Mouse (Mus musculus) CD4-positive, CD25-positive, alpha-beta regulatory T cell, adult 2 months (primary cell): ENCODE measurements around the gene Ntn1.

Experiments used
- DNase-seq: peaks from one replicate; pipeline ENCODE4 v3.0.0-alpha.2; 2012; ENCODE audit warnings: low read depth, low spot score

The Ntn1 gene

DNA sequence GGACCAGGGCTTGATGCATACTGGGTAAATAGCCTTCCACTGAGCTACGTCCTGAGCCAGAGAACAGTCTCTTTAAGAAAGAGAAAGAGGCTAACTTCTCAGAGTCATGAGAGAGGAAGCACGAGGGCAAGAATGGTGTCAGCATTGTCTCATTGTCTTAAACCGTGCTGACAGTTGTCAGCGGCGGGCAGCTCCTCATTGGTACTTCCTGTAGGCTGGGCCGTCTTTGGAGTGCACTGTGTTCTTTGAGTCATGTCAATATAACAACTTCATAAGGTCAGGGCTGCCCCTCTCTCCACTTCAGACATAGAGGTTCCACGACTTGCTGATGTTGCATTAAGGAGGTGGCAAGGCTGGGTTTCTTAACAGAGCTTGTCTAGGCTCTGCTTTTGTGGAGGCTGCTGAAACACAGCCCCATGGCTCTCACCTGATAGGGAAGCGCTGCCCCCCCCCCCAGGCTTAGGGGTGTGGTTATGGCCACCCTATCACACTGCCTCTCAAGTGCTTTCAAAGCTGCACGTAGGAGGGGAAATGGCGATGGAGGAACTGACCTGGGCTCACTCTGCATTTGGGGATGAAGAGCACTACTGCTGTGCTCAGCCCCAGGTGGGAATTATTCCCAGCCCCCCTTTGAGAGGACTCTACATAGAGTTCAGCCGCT is 6.8 kb upstream of the Ntn1 start:
- DNase-seq = peak; percentile 50

DNA sequence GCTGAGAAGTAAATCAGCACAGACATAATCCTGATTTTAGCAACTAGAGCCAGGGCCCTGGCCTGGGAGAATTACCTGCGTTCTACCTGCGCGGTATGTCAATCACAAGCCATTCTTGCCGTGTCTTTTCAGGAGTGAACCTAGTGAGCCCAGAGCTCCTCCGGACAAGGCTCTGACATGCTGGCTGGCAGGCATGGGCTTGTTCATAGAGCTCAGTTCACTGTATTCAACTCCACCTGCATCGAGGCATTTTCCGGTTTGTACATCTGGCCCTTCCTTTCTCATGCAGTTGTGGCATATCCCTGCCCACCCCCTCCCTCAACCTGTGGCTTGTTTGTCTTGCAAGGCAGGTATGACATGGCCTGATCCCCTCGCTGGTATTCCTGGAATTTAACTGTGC is 5.0 kb upstream of the Ntn1 start:
- no peak for DNase-seq

DNA sequence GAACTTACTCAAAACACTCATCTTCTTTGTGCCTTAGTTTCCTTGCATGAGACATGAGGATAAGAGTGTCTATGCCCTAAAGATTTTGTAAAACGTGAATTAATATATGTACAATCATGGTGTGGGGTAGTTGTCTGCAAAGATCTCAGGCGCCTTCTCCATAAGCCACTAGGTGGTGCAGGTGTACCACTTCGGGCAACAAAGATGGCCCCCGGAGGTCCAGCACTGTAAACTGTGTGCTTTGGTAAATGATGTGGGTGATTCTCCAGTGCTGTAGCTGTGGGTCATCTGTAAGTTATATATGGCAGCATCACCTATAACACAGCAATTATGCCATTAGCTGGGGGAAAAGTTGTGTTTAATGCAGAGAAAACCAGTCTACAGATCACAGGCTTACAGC is 3.6 kb upstream of the Ntn1 start:
- peak; percentile 72 for DNase-seq

DNA sequence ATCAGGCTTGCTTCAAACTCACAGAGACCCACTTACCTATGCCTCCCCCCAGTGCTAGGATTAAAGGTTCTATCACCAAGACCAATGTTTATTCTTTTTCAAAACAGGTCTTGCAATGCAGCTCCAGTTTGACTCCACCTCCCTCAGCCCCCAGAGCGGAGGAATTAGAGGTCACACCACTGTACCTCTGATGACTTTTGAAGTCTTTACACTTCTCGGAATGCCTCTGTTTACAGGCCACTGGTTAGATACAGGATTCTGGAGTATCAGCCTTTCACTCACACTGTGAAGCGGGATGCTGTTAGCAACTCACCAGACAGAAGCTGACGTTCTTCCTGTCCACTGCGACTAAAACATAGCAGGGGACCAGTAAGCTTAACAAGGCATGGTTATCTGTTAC is 805 bp upstream of the Ntn1 start:
- DNase-seq = no peak

DNA sequence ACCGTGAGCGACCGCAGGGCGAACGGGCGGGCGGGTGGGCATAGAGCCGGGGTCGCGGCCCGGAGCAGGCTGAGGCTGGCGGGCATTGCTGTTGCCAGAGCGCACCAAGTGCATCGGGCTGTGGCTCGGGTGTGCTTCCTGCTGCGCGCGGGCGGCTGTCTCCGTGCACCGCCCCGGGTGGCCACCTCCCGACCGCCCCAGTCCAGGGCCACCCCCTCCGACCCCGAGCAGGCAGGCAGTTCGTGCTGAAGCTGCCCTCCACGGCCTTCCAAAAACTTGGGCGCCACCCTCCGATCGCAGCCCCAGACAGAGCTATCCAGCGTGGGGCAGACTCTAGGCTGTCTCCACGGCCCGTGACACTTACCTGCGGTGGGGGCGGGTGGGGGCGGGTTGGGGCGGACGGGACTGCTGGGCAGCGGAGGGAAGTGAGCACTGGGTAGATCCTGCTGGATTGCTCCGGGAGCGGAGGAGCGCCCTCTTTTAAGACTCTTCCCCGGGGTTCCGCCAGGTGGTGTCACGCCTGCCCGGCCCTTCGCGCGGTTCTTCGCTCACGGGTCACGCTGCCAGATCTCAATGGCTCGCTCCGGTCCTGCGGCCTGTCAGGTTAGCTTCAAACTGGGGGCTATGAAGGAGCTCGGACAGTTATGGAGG is 477 bp downstream of the Ntn1 start:
- peak; percentile 42 for DNase-seq

DNA sequence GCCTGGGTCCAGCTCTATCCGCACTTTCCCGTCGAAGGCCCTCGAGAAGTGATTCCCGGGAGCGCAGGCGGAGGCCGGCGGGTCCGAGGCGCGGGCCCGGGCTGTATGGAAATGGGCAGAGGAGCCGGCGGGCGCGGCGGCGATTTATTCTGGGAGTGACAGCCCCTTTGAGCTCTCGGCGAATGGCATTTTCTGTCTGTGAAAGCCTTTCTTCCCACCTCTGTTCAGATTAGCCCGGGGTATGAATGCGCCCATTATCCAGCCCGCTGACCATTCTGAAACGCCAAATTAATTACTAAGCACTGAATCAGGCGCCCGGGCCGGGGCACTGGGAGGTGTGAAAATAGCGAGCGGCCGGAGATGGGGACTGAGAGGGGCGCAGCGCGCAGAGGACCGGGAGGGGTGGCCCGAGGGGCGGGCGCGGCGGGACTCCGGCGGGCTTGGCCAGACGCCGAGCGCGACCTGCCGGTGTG is 1.0 kb downstream of the Ntn1 start:
- DNase-seq = no peak

DNA sequence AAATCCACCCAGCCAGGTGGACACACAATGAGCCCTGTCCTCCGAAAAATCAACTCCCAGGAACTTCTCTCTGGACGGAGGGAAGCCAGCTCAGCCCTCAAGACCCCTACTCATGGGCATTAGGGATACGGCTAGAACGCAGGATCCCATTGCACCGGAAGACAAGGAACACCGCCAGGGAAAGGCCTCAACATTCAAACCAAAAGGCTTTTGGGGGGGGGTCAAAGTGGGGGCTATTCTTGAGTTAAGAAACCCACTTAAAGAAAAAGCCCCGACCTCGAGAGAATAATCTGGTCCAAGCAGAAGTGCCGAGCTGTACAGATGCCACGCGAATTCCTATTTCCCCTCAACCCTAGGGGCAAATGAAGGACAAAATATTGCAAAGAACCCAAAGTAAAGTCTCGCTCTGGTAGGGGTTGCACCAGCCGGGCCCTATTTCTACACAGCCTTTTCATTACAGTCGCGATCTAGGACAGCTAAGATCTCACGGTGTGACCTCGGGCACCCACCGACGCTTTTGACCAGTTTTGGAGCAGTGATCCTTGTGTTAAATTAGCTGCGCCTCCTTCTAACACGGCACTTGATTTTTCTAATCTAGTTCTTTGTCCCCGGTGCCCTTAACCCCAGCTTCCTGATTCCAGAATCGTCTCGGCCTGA is 1.6 kb downstream of the Ntn1 start:
- no peak for DNase-seq

DNA sequence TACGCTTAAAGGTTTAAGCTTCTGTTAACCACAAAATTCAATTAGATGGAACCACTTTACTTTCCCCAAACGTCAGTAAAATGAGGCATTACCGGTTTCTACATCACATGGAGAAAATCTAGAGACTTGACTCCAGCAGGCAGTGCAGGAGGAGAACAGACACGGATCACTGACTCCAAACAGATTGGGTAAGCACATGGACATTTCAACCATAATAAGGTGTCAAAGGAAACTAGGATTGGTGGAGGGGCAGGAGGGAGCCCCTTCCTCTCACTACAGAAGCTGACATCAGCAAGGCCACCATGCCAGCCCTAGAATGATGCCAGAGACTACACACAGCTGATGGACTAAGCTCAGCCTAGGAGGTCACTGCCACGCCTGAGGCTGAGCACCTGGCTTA is 5.1 kb downstream of the Ntn1 start:
- no peak for DNase-seq

DNA sequence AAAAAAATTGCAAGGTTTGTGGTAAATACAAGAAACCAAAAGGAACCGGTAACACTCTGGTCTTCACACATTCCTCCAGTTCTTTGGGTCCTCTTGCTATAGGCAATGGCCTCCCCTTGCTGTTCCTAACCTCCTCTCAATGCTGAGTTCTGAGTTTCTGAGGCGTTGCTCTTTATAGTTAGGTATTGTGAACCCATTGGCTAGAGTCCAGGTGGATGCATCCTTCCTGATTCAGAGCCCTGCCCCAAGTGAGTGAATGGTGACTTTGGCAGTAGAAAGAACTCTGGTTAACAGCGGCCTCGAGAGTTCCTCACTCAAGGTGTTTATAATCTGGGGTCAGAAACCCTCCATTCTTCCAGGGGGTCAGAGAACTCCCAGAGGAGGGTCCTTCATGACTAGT is 5.9 kb downstream of the Ntn1 start:
- DNase-seq = no peak

DNA sequence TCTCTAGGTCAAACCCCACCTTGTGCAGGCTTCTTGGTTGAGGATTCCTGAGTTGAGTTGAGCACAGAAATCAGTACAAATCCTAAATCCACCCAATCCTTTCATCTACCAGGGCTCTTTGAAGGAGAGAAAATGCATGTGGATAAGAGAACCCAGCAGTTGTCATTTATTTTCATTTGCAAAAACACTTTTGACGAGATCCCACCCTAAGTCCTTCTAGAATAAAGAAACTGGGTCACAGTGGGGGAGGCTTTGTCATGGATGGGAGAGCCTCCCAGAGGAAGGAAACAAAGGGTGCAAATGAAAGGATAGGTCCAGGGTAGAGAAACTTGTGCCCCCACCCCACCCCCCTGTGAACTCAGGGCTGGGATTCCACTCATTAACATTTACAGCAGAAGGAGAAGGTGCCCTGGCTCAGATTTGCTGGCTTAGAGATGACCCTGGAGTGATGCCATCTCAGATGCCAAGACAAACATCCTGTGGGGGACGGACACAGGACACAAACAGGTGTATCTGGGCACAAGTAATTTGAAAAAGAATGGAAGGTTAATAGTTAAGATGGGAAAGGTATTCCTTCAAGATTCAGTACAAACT is 6.6 kb downstream of the Ntn1 start:
- no peak for DNase-seq

DNA sequence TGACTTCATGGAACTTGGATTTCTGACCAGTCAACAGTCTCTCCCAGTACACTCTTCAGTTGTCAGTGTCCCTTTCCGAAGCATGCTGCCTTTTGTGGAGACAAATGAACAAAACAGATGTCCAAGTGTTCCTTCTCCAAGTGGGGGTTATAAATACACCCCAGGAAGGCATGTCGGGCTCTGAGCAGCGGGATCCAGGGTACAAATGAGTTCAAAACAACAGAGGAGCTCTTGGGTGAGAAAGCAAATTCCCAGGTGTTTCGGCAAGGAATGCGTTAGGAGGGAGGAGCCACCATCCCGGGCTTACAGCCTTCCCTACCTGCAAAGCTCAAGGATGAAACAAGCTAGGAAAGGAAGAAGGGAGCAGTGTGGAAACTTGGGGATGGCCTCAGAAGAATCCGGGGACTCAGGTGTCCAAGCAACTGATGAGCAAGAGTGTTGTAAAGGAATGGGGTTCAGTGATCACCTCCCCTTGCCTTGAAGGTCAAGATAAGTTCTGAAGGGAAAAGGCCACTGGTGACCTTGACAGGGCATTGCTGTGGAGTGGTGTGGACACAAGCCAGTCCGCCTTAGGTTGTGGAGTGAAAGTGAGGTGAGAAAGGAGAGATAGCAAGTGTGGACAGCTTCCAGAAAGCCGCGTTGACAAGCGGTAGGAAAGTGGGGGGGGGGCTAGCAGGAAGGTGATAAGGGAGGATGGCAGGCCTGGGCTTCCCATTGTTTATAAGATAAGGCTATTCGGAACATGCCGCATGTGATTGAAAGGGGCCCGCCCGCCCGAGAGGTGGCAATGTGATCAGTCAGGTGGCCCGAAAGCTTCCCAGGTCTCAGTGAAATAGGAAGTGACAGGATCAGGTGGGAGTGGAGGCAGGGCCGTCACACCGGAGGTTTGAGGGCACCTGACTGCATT is 10.0 kb downstream of the Ntn1 start:
- no peak for DNase-seq

DNA sequence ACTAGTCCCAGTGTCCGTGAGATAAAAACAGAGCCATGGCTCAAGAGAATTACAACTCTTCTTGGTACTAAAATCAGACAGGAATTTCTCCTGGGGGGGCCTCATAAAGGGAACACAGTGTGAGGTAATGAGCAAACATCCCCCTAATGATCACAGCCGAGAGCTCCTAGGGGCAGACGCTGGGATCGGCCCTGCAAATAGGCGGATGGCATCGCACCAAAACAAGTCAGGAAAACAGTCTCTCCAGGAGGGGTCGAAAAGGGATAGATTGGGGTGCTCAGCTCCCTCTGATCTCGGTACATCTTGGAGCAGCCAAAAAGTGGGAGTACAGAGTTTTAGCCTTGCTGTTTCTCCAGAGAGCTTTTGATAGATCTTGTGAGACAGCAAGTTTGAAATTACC is 11.0 kb downstream of the Ntn1 start:
- no peak for DNase-seq

DNA sequence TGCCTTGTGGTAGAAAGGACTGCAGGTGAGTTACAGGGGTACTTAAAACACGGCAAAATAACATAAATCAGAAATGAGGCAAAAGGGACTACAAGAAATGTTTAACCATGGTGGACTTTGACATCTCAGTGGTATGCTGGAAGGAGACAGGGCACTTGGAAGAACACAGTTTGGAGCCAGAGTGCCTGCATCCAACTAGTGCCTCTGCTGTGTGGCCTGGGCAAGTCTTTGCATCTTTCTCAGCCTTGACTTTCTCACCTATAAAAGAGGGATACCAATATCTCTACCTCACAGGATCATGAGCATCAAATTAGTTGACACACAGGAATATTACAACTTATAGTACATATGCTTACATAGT is 12.0 kb downstream of the Ntn1 start:
- no peak for DNase-seq

DNA sequence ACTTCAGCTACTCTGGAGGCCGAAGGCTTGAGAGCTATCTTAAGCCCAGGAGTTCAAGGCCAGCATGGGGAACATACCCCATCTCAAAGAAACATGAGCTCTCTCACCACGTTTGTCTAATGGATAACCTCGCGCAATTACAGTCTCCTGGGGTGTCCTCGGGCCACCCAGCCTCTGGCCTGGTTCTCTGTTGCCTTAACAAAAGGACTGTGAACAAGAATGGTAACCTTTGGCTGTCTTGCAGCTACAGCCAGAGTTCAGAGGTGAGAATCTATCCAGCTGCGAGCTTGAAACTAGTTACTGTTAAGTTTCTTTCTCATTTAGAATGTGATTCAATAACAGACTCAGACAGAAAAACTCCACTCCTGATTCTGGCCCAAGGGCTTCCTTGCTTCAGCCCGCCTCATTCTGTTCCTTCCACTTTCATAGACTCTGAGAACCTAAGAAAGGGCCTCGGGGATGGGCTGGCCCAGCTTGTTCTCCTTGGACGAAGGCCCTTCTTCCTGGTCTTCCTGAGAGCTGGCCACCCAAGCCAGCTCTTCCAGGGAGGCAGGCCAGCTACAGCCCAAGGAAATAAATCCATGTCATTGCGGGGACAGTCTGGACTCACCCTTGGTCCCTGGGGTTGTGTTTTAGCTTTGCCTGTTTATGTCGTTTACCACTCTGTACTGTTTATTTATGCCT is 12.5 kb downstream of the Ntn1 start:
- DNase-seq = no peak

DNA sequence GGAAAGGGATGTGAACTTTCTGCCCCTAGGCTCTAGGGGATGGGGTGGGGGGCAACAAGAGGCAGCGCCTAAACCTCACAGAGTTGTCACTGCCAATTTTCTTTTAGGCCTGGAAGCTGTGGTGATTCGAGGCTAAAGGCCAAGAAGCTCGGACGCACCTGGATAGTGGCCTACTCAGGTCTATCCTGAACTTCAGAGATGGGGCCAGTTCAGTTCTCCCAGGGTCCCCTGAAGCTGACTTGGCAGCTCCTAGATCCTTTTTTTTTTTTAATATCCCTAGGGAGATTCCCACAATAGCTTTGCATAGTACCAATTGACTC is 13.2 kb downstream of the Ntn1 start:
- DNase-seq = no peak

DNA sequence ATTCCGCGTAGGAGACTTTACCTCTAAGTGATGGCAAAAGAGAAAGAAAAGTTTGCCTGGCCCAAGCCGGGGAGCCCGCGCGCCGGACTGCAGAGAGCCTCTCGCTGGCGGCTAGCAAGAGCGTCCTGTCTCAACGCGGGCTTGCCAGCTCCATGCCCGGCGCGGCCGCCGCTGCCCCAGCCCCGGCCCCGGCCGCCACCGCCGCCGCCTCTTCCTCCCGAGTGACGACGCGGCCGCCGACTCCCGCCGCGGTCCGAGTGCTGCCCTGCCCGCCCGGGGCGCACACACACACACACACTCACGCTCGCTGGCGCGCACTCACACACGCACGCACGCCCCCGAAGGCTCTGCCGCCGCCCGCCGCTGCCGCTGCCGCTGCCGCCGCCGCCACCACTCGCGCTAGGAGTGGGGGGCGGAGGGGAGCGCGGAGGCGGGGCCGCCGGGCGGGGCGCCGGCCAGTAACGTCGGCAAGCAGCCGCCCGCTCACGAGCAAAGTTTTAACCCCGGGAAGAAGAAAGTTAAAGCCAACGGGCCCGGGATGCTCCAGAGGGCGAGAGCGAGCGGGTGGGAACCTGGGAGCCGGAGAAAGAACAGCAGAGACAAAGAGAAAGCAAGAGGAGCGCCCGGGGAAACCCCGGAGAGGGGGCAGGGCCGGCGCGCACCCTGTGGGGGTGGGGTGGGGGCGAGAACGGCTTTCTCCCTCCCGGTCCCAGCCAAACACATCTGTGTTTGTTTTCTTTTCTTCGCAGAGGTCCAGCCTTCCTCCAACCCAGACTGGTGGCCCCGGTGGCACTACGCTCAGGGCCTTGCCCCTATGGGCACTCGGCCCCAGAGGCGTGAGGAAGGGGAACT is 13.8 kb downstream of the Ntn1 start:
- DNase-seq = peak; percentile 72

DNA sequence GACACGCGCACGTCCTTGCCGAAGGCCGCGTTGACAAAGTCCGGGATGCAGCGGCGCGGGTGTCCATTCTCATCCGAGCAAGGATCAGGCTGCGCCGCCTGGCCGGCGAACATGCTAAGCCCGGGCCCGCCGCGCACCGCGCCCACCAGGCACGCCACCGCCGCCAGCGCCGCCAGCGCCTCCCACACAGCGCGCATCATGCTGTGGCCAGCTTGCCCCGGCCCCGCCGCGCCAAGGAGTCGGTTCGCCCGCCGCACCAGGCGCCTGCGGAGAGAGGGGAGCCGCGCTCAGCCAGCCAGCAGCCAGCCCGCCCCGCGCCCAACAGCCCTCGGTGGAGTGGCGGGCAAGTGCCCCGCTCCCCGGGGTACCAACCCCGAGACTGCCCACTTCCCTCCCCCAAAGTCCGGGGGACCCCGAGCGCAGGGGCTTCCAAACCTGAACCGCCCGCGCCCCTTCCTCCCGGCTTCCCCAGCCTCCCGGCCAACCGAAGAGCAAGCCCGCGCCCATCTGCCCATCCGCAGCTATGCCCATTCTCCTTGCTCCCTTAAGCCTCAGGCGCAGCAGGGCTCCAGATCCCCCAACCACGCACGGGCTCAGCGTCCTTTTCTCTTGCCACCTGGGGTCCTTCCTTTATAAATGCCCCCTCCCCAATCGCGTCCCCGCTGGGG is 14.6 kb downstream of the Ntn1 start:
- DNase-seq = peak; percentile 39

DNA sequence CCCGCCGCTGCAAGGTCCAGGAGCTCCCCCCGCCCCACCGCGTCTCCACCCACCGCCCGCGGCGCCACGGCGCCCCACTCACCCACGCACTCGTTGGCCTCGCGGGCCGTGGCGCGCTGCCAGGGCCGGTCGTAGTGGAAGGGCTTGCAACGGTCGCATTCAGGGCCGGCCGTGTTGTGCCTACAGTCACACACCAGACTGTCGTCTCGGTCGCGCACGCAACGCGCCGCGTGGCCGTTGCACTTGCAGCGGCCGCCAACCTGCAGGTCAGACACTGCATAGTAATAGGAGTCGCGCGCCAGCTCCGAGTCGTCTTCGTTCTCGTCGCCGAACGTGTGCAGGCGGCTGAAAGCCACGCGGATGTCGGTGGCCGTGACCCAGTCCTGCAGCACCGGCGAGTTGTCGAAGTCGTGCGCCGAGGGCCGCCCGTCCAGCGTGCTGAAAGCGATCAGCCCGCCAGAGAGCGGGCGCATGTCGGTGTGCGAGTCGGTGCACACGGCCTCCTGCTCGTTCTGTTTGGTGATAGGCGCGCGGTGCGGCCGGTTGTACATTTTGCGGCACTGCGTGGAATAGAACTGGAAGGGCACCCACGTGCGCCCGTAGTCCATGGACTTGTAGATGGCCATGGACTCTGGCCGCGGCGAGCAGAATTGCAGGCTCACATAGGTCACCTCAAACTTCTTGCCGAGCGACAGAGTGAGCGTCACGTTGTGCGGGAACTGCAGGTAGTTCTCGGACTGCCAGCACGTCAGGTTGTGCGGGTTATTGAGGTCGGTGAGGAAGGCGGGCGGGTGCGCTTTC is 15.4 kb downstream of the Ntn1 start:
- peak; percentile 63 for DNase-seq

DNA sequence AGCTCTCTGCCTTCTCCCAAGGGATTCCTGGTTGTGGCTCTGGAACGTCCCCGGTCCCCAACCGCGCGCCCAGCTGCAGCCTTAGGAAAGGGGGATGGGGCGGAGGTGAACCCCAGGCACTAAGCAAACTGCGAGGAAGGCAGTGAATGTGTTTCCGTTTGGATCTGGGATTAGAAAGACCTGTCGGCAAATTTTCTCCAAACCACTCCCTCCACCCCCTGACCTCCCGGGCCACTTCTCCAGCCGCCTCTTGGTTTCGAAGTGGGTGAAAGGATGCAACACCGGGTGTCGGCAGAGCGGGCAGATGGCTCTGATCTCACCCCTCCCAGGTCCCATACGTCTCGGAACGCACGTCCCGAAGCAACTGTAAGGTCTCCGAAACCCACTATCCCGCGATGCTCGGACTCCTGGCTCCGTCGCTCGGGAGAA is 16.0 kb downstream of the Ntn1 start:
- DNase-seq = no peak
